Mouse (Mus musculus): Measurements from ENCODE around the gene AC109138.7.

AC109138.7 gene

DNA sequence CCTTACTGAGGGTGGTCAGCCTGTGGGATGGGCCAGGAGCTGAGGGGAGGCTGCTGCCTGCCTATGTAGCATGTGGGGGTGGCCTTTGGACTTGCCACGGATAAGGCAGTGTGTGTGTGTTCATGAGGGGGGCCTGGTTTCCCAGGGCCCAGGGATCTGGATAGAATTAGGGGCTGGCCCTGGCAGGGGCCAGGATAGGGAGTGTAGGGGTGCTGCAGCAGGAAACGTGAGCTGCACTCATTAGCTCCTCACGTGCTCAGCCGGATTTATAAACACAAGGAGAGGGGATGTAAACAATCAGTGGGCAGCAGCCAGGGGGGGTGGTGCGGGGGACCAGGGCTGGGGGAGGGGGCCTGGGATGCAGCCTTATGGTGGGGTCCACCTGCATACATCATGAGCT, 3.0 kb downstream of the AC109138.7 start:
- DNase-seq (ENCODE audit: low read depth, low spot score): no peak

DNA sequence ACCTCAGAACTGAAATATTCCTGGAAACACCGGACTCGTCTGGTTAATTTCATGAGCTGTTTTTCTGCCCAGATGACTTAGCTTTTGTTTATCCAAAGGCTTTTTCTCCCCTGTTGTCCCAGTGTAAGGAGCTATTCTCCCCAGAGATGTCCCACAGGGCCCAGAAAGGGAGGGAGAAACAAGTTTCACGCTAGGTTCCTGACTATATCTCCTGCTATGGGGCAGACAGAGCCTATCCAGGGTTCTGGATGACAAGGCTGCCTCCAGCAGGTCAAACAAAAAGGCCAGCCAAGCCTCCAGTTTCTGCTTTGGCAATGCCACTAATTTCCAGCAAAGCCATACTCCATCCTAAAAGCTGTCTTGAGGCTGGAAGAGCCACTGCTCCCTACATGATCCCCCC, 3.7 kb downstream of the AC109138.7 start:
- DNase-seq (ENCODE audit: low read depth, low spot score): no peak

DNA sequence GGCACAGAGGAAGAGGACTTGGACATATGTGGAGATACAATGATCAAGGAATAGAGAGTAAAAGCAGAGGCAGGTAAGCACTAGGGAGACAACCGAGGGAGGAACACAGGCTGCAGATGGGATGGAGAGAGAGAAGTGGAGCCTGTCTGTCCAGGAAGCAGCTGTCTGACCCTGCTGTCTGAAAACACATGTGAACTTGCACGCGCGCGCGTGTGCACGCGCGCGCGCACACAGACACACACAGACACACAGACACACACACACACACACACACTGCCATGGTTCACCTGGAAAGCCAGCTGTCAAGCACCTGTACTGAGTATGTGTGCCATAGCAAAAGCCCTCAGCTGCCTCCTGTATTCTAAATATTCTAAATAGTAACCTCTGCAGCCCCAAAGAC, 4.1 kb downstream of the AC109138.7 start:
- no peak for DNase-seq (ENCODE audit: low read depth, low spot score)

DNA sequence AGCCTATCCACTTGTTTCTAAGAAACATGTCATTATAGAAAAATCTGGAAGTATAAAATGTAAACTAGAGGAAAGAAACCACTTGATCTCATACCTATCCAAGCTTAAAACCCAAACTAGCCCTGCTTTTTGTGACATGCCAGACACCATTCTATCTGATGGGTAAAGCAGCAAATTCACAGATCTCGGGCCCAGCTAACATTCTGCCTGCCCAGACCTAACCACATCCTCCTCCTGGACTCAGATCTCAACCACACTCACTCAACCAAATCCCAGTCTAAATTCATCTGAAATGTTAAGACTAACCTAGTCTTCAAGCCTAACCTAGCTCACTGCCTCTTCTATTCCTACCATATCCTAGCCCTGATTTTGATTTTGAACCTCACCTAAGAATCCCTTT, 4.6 kb downstream of the AC109138.7 start:
- DNase-seq (ENCODE audit: low read depth, low spot score): no peak

DNA sequence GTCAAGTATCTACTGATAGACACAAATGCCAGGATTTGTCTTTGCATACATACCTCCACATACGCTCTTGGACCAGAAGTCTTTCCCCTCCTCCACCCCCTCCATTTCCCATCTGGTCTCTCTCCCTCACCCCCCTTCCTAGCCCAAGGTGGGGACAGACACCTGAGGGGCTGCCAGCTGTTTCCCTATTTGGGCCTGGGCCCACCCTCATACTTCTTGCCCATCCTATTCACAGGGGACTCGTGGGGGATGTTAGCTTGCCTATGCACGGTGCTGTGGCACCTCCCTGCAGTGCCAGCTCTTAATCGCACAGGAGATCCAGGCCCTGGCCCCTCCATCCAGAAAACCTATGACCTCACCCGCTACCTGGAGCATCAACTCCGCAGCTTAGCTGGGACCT, 5.8 kb downstream of the AC109138.7 start:
- DNase-seq (ENCODE audit: low read depth, low spot score): no peak

DNA sequence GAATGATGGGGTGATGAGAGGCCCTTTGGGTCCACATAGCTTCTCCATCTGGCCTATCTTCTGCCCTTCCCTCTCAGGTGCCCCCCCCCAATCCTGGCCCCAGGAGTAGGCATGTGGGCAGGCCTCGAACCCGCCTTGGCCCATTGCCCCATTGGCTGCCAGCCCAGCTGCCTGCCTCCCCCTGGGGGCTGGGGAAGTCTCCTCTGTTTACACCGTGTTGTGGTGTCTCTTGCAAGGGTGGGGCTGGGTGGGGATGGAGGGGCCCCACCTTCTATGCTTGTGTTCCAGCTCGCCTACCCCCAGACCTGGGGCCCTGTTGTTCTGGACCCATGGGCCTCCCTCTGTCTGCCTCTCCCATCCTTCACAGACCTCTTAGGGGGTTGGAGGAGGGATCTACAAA, 6.3 kb downstream of the AC109138.7 start:
- DNase-seq (ENCODE audit: low read depth, low spot score): no peak

DNA sequence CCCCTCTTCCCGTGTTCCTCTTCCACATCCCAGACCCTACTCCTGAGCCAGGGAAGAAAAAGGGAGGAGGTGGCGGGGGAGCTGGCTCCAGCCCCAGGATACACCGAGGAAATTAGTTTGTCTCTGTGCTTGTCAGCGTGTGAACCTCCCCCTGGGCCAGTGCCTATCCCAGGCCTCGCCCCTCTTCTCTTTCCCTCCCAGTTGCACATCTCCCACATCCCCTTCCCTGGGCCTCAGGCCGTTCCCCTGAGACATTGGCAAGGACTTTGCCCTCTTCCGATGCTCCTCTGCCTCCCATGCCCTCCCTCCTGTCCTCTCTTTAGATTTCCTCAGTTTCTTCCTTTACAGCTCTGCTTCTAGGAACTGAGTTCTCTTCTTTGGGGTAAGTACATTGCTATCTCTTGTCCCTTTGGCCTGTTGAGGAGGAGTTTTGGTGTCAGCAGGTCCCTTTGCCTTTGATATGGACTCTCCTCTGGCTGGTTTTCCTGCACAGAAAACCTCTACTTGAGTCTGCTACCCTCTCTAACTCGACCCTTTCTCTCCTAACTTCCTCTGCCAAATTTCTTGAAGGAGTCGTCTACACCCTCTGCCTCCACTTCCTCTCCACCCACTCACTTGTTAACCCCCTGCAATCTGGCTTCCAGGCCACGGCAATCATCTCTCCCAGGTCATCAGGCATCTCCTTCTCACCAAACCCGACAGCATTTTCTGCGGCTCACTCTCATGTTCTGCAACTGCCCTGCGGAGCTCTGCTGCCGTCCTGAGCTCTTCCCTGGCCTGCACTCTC, 7.0 kb downstream of the AC109138.7 start:
- no peak for DNase-seq (ENCODE audit: low read depth, low spot score)

DNA sequence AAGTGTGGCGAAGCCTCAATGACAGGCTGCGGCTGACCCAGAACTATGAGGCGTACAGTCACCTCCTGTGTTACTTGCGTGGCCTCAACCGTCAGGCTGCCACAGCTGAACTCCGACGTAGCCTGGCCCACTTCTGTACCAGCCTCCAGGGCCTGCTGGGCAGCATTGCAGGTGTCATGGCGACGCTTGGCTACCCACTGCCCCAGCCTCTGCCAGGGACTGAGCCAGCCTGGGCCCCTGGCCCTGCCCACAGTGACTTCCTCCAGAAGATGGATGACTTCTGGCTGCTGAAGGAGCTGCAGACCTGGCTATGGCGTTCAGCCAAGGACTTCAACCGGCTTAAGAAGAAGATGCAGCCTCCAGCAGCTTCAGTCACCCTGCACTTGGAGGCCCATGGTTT, 8.0 kb downstream of the AC109138.7 start:
- DNase-seq (ENCODE audit: low read depth, low spot score): no peak

DNA sequence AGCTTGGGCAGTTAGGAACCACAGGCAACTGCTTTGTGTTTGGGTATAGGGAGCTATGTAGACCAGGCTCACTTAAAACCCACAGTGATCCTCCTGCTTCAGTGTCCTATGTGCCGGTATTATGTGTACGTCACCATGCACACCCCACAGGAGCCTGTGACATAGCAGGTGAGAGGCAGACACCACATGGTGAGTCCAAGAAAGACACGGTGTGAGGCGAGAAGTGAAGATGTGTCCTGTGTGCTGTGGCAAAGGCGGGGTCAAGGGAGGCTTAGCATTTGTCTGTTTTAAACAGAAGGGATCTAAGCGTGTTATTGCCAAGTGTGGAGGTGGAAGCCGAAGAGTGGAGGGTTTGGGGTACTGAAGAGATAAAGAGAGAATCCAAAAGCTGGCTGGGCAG, 12.6 kb downstream of the AC109138.7 start:
- no peak for DNase-seq (ENCODE audit: low read depth, low spot score)

DNA sequence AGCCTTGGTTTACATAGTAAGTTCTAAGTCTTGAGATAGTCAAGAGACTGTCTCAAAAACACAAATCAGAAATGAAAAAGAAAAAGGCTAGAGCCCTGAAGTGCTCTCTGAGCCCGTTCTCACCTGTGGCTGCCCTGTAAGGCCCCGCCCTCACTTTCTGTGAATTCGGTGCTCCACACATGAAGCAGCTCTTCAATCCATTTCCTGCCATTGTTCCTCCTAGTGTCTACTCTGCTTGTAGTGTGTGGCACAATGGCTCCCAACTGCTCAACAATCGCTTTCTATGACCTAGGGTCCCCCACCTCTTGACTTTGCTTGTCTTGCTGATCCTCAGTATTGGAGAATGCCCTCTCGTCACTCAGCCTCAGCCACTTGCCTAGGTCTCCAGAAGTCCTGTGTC, 13.3 kb downstream of the AC109138.7 start:
- DNase-seq (ENCODE audit: low read depth, low spot score): no peak

DNA sequence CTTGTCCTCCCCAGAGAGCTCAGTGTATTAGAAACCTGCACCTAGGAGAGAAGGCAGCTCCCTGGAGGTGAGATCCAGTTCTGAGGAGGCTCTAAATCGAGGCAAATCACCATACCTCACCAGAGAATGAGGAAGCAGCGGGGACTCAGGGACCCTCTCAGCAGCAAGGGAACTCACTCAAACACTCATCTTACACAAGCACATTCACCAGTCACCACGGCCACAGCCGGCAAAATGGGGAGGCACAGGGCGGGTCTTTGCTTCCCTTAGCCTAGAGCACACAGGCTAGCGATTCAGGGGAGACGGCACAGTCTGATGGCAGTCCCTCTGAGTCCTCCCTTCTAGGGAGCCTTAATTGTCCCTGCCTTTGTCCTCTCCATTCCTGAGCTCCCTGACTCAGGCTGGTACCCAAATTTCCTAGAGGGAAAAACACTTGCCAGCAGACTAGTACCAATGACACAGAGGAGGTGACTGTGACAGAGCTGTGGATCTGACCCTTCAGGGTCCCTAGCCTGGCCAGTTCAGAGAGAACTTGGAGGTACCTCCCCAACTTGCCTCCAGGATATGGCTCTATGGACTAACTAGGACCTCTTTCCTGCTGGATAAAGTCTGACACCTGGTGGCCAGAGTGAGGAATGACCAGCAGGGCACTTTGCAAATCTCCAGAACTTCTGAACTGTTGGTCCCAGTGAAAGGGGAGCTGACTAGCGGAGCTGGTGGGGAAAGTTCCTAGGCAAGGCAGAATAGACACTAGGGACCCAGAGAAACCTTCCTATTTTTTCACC, 13.9 kb downstream of the AC109138.7 start:
- peak; percentile 90 for DNase-seq (ENCODE audit: low read depth, low spot score)

DNA sequence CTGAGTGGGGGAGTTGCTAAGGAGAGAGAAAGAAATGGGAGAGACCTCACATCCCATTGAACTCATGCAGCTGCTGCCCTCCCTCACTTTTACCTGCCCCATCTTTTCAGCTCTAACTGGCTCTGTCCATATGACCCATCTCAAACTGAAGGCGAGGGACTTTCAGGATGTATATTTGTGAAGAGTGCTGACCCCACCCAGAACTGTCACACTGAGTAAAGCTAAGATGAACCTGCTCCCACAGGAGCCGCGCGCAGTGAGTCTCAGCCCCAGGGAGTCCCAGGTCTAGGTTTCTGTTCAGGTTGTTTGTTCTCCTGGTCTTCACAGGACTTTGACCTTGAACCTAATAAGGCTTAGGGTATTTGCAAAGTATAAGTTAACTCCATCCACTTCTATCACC, 14.7 kb downstream of the AC109138.7 start:
- DNase-seq (ENCODE audit: low read depth, low spot score): no peak

DNA sequence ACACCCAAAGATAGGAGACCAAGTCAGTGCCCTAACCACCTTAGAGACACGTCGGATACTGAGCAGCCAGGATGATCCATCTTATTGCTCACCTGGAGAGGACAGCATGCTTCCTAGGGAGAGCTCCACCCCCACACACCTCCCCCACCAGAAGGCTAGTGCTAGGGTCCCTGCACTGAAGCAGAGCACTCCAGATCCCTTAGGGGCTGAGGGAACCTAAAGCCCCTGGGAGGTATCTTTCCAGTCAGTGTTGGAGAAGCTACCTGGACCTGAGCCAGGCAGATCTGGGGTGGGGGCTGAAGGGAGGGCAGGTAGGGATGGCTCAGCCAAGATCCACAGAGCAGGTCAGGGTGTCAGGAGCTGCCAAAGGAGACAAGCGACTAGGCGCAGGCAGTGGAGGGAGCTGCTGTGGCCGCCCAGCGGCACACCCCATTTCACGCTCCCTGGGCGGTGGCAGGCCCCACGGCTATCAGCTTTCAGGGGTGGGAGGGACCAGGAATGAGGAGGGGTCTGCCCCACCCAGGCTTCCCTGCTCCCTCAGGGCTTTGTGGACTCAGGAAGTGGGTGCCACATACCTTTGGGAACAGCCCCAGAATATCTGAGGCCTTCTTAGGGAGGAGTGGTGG, 15.4 kb downstream of the AC109138.7 start:
- no peak for DNase-seq (ENCODE audit: low read depth, low spot score)

DNA sequence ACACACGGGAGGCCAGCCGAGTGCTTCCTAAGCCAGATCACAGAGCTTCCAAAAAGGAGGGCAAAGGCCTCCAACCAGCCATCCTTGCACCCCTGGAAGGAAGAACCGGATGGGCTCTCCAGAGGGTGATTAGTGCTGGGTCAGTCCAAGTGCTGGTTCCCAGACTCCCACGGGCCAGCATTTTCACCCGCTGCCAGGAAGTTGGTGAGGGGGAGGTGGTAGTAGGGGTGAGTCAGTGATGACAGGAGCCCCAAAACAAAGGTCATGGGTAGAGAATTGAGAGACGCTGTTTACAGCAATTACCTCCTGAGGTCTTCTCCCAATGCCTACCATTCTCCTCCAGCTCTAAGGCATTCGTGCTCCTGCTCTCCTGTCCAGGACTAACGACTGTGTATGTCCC, 16.3 kb downstream of the AC109138.7 start:
- peak; percentile 37 for DNase-seq (ENCODE audit: low read depth, low spot score)

DNA sequence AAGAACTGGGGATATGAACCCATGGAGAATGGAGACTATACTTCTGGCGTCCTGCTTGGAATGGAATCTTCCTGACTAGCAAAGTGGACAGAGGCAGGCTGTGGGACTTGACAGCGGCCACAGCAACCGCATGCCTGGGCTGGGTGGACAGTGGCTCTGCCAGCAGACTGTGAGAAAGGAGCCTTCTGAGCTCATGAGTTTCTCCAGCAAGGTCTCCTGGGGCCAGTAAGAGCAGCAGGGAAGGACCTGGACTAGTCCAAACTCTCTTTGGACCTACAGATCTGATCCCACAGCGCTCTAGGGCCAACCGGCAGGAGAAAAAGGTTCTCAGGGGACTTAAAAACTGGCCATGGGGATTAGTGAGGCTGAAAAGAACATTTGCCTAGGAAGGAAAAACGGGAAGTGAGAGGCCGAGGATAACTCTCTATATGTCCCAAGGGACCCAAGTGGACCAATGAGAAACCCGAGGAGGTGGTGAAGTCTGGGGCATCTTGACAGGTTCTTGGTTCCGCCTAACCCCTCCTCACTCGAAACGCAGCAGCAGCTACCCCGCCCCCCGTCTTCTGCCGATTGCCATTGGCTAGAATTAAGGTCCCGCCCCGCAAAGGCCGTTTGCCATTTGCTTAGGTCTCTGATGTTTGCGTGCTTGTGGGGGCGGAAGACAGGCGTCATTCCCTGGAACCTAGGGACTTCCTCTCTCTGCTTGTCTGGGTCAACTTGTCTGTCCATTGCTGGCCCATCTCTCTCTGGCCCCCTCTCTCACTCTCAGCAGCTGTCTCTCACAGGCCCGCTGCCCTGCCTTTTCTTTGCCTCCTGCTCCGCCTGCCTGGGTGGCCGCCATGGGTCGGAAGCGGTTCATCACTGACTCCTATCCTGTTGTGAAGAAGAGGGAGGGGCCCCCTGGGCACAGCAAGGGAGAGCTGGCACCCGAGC, 17.4 kb downstream of the AC109138.7 start, which contains the start of gene Pold4:
Gene Pold4 (plus strand): TSS at position 647 of the 933 bp plus-strand sequence.
- peak; percentile 99 for DNase-seq (ENCODE audit: low read depth, low spot score)

DNA sequence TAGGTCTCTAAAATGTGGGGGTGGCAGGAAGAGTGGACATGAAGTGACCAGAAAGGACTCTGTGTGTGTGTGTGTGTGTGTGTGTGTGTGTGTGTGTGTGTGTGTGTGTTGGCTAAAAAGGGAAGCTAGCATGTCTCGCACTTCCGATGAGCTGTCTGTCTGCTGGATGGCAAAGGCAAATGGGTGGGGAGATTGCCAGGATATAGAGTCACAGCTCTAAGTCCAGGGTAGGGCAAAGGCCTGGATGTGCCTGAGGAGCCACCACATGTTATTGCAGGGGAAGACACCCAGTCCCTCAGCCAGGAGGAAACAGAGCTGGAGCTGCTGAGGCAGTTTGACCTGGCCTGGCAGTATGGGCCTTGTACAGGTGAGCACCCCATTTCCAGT, 18.0 kb downstream of the AC109138.7 start:
- DNase-seq (ENCODE audit: low read depth, low spot score): peak; percentile 83

DNA sequence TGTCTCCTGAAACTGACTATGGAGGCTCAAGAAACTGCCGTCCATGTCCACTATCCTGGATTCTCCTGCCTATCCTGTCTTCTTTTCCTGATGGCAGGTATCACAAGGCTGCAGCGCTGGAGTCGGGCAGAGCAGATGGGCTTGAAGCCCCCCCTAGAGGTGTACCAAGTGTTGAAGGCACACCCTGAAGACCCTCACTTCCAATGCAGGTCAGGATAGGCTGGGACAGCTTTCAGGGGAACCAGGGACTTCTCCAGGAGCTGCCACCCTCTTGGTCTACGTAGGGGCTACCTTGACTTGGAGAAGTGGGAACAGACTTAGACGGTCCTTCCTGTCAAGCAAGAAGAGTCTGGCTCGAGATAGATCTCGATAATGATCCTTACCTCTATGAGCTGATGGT, 18.5 kb downstream of the AC109138.7 start:
- DNase-seq (ENCODE audit: low read depth, low spot score): no peak

DNA sequence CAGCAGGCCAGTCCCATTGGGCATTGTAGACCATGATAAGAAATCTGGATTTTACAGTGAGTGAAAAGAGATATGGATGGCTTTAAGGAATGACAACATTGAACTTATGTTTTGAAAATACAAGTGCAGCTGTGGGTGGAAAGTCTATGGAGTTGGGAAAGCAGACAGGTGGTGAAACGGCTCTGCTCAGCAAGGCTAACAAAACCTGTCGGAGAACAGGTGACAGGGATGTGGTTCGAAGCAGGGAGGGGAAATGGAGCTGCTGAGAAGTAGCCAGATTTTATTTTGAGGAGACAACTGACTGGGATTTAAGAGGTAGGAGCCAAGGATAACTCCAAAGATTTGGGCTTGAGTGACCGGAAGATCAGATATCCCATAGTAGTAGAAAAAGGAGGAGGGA, 20.4 kb downstream of the AC109138.7 start:
- peak; percentile 44 for DNase-seq (ENCODE audit: low read depth, low spot score)

DNA sequence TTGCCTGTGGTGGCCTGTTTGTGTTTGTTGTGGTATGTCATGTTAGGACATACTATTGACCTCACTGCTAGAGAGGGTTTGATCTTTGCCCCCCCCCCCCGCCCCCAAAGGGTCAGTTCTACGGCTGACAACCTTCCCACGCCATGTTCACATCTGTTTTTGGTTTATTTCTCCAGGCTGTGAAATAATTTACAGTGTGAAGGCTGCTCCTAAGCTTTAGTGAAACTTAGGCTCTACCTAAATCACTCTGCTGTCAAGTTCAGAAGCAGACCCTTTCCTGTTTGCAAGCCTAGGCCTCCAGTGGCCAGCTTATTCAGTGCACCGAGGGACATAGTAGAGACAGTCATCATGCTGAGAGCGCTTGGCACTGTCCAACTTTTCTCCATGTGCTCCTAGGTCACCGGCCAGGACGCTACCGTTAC, 26.1 kb downstream of the AC109138.7 start:
- no peak for DNase-seq (ENCODE audit: low read depth, low spot score)

DNA sequence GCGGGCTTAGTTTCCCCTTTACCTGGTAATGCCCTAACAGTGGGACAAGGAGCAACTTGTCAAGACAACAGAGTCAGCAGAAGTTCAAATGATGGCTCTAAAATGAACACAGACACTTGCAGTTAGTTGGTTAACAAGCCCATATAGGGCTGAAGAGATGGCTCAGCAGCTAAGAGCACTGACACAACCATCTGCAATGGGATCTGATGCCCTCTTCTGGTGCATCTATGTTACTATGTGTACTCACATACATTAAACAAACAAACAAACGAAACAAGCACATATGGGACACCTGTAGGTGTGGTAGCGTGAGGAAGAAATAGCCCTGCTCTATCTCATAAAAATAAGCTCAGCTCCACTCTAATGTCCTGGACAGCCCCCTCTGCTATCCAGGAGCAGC, 28.3 kb downstream of the AC109138.7 start:
- DNase-seq (ENCODE audit: low read depth, low spot score): no peak

DNA sequence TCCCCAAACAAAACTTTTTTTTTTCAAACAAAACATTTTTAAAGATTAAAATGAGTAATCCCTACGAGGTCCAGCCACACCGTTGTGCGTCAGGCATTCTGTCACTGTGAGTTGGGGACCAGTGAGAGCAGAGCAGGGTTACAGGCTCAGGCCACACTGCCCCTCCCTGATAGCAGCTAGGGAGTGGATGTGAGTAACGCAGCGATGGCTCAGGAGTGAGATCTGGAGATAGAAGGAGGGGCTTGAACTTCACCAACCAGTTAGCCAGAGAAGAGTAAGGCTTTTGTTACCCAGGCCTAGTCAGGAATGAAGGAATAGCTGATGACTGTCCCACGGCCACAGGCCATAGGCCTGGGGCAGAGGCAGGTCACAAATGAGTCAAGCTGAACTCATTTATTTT, 30.6 kb downstream of the AC109138.7 start:
- no peak for DNase-seq (ENCODE audit: low read depth, low spot score)
